Mouse (Mus musculus): ENCODE data around the gene Srbd1. TPM values are rescaled to one million over a fixed set of nuclear protein-coding genes. Genes with fewer than 3 reads are reported as not detected.

Gene Srbd1
- total RNA-seq, 2 experiments from 2014 or later = 13.0 to 13.6 TPM

Other genes with a start within 250 kb of the Srbd1 start
- gene Prkce, start 22.6 kb upstream of the Srbd1 start, total RNA-seq (2021) = 100 to 1,000 TPM; 380 TPM